19 mouse cellular contexts compared by ENCODE assay signal in genomic region chr5:73912149-73912548, GRCm38 (mm10).
DNase-seq lines count a peak whose midpoint lies in the region; ATAC-seq lines count a peak whose summit lies in the region.
"Had no signal": no experiment of that assay in that cellular context is flagged by ENCODE, and none has a peak within 500 bp of the region (broad histone marks: within the 10 kb centered on the region; RNA-seq: fewer than 3 reads in every experiment).

No protein-coding gene starts in this region.

- H3K9ac ChIP-seq in kidney, embryonic 15.5 days: no peak overlapping the region
- no peak overlapping the region for H3K9ac ChIP-seq in forebrain, embryonic 12.5 days
- H3K9ac ChIP-seq: embryonic facial prominence, embryonic 15.5 days; heart, embryonic 13.5 days; hindbrain, embryonic 15.5 days had no signal

- no peak overlapping the region for H3K4me2 ChIP-seq in kidney, embryonic 15.5 days
- H3K4me2 ChIP-seq in forebrain, embryonic 12.5 days: no peak overlapping the region
- H3K4me2 ChIP-seq: embryonic facial prominence, embryonic 15.5 days; heart, embryonic 13.5 days; hindbrain, embryonic 15.5 days had no signal

- no peaks in the 10 kb centered on the region for H3K27me3 ChIP-seq in kidney, embryonic 15.5 days
- no peaks in the 10 kb centered on the region for H3K27me3 ChIP-seq in forebrain, embryonic 12.5 days
- no peaks in the 10 kb centered on the region for H3K27me3 ChIP-seq in embryonic facial prominence, embryonic 10.5 days (replicated peaks; ENCODE audit: low read depth, poor library complexity, severe bottlenecking)
- H3K27me3 ChIP-seq: embryonic facial prominence, embryonic 15.5 days; heart, embryonic 13.5 days; hindbrain, embryonic 15.5 days had no signal

- 48% methylated on average over 1 of the region's 1 CpGs for WGBS in kidney, embryonic 15.5 days
- WGBS in forebrain, embryonic 12.5 days: 87% methylated on average over 1 of the region's 1 CpGs
- WGBS in embryonic facial prominence, embryonic 10.5 days: 89% methylated on average over 1 of the region's 1 CpGs

- ATAC-seq in kidney, embryonic 15.5 days (replicated peaks; ENCODE audit: low FRiP score): no peak
- ATAC-seq in forebrain, embryonic 12.5 days (ENCODE audit: low FRiP score): no peak
- ATAC-seq: forebrain, embryonic 16.5 days had no signal

- DNase-seq in kidney, postnatal 10 days: no peak
- DNase-seq in cerebellum, adult 11-12 months: peak; percentile 64
- peak; percentile 81 for DNase-seq in cerebellum, adult 9-10 months
- peak; percentile 63 for DNase-seq in cerebellum, postnatal 36 days
- no peak for DNase-seq in adrenal gland, postnatal 10 days
- no peak for DNase-seq in embryonic facial prominence, embryonic 10.5 days (ENCODE audit: low spot score)
- DNase-seq: adrenal gland, postnatal 14 days; gastrocnemius, postnatal 10 days; heart, postnatal 36 days; kidney, adult 11 months; kidney, adult 9 months had no signal

- H3K4me3 ChIP-seq in kidney, embryonic 15.5 days (replicated peaks): no peak overlapping the region
- H3K4me3 ChIP-seq in forebrain, embryonic 12.5 days (replicated peaks): no peak overlapping the region
- H3K4me3 ChIP-seq in embryonic facial prominence, embryonic 10.5 days: no peak overlapping the region
- H3K4me3 ChIP-seq: embryonic facial prominence, embryonic 15.5 days; erythroblast, embryonic 14.5 days; forebrain, embryonic 10.5 days; heart, embryonic 13.5 days; hindbrain, embryonic 15.5 days had no signal

- no peaks in the 10 kb centered on the region for H3K36me3 ChIP-seq in kidney, embryonic 15.5 days
- no peaks in the 10 kb centered on the region for H3K36me3 ChIP-seq in forebrain, embryonic 12.5 days (replicated peaks)
- H3K36me3 ChIP-seq in embryonic facial prominence, embryonic 10.5 days (replicated peaks): no peaks in the 10 kb centered on the region
- H3K36me3 ChIP-seq: embryonic facial prominence, embryonic 15.5 days; forebrain, embryonic 10.5 days; heart, embryonic 13.5 days; hindbrain, embryonic 15.5 days had no signal

- H3K27ac ChIP-seq in kidney, embryonic 15.5 days: 0 out of 2 replicates have a peak overlapping the region, but pooled peaks have one; percentile 18
- H3K27ac ChIP-seq in forebrain, embryonic 12.5 days: no peak overlapping the region
- H3K27ac ChIP-seq in embryonic facial prominence, embryonic 10.5 days (replicated peaks): no peak overlapping the region
- H3K27ac ChIP-seq: embryonic facial prominence, embryonic 15.5 days; forebrain, embryonic 10.5 days; heart, embryonic 13.5 days; hindbrain, embryonic 15.5 days had no signal

- 0 out of 2 replicates have a peak, but pooled peaks cover 5% of the 10 kb centered on the region for H3K4me1 ChIP-seq in kidney, embryonic 15.5 days
- no peaks in the 10 kb centered on the region for H3K4me1 ChIP-seq in forebrain, embryonic 12.5 days
- H3K4me1 ChIP-seq in embryonic facial prominence, embryonic 10.5 days: peaks cover 11% of the 10 kb centered on the region
- H3K4me1 ChIP-seq: embryonic facial prominence, embryonic 15.5 days; heart, embryonic 13.5 days; hindbrain, embryonic 15.5 days had no signal

- H3K9me3 ChIP-seq in kidney, embryonic 15.5 days (replicated peaks): no peaks in the 10 kb centered on the region
- no peaks in the 10 kb centered on the region for H3K9me3 ChIP-seq in forebrain, embryonic 12.5 days
- H3K9me3 ChIP-seq in embryonic facial prominence, embryonic 10.5 days: no peaks in the 10 kb centered on the region
- H3K9me3 ChIP-seq: embryonic facial prominence, embryonic 15.5 days; forebrain, embryonic 10.5 days; heart, embryonic 13.5 days; hindbrain, embryonic 15.5 days had no signal

Comparison
In these comparisons a context has a peak if more than half of its experiments do, and no peak if none do; other contexts are left out.
1. DNase-seq: peak in cerebellum, adult 11-12 months (single experiment), cerebellum, adult 9-10 months (single experiment) and cerebellum, postnatal 36 days (2 of 2); none in kidney, postnatal 10 days (single experiment), adrenal gland, postnatal 10 days (single experiment) and embryonic facial prominence, embryonic 10.5 days (single experiment).